Mouse (Mus musculus): ENCODE measurements around the gene Fzd5.

The Fzd5 gene

GRCm38 (mm10) chr1:64737502-64738179 is at the start of gene Fzd5:
TSS of gene Fzd5 (minus strand) at chr1:64737751.
- DNase-seq, result peak; percentile 77

- DNase-seq, result no peak
Observed at GRCm38 (mm10) chr1:64779863-64780262, 42.3 kb upstream of the Fzd5 start.

DNA sequence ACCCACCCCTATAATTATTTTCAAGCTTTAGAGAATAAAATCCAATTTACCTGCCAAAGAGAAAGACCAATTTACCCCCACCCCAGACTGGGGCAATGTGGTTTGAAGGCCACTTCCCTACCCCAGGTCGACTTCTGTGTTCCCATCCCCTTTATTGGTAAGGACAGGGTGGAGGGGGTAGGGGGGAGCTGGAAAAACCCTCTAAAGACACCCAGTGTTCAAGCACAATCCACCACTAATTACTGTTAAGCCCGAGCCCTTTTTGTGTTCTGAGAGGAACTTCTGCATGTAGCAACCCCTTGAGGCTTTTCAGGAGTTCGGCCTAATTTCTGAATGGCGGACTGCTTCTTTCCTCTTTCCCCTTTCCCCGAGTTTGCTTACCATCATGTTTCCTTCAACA is 41.9 kb upstream of the Fzd5 start:
- DNase-seq, result no peak

- DNase-seq, result no peak
Observed at GRCm38 (mm10) chr1:64773305-64773704, 35.8 kb upstream of the Fzd5 start.

DNA sequence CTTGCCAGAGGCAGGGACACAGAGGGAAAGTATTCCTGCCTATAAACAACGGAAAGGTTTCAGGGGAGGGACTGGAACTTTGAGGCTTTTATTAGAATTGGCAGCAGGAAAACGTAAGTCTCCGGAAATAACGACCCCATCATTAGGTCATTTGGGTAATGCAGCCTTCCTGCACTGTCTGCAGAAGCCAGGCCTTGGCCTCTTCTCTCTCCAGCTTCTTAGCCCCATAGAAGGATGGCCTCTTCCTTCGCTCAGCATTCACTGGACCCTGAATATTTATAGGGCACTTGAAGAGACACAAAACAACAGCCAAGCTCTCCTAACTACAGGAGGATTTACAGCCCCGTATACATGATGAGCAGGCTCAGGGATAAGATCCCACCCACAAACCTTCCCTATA is 32.6 kb upstream of the Fzd5 start:
- DNase-seq, result no peak

GRCm38 (mm10) chr1:64761646-64762045 is 24.1 kb upstream of the Fzd5 start:
- no peak for DNase-seq

DNA sequence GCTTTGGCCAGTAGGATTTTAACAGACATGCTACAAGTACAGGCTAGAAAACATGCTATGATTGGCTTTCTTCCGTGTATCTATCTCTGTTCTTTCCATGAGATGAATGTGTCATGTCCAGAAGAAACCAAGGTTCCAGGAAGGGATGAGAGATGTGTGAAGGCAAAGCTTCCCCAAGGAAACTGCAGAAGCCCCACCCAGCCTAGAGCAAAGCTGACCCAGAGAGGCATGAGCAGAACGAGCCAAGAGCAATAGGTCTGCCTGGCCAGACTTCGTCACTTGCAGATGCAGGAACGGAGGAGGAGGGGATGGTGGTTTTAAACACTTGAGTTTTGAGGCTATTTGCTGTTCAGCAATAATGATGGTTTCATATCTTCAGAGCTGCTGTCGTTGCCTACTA is 20.2 kb upstream of the Fzd5 start:
- no peak for DNase-seq

DNA sequence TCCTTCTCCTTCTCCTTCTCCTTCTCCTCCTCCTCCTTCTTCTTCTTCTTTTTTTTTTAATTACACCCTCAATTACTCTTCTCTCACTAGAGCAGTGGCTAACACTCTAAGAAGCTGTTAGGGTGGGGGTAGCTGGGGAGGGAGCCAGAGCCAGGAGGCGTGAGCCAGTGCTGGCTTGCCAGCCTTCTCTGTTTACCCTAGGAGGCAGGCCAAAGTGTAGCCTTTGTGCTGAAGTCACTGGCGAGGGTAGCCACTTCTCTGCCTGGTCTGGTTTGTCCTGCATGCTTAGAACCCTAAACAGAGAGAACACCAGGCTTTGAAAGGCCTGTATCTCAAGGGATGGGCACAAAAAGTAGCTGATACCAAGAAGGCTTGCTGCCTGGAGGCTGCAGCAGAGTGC is 19.7 kb upstream of the Fzd5 start:
- DNase-seq, result no peak

- no peak for DNase-seq
Observed at GRCm38 (mm10) chr1:64756640-64757030, 19.1 kb upstream of the Fzd5 start.

DNA sequence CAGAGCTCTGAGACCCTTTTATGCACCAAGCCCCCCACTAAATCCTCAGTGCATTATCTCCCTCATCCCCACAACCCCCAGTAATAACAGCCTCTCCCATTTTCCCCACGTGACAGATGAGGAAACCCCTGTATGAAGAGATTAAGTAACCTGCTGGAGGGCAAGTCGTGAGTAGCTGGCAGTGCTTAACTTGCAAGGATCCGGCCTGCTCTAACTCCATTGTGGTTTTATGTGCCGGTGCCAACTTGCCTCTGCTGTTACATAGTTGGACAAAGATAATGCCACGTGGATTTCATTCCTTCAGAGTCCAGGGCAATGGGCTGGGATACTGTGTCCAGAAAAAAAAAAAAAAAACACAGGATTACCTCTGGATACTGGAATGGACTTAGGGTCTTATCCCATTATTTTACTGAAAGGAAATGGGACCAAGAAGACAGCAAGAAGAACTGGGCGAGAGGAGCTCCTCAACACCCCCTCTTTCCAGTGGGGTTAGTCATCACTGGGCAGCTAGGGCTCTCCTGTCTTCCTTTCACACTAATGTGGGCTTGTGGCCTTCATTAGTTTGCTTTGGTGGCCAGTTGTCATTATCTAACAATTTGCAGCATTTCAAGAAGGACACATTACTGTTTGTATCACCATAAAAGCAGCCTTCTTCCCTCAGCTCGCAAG is 18.6 kb upstream of the Fzd5 start:
- no peak for DNase-seq

DNA sequence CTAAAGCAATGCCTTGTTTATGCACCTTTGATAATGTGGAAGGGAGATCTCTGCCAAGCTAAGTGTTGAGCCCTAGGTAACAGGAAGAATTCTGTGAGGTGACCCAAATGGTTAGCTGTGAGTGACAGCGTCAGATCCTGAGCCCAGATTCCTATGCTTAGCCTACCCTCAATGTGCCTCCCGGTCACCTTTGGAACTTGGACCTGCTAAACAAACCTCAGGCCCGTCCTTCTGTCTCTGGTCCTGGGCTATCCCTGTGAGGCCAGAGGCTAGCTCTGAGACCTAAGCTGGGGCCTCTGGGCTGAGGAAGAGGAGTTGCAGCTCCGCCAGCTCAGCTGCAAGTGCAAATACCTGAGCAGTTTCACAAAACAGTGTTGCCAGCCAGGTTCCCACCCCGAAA is 17.1 kb upstream of the Fzd5 start:
- no peak for DNase-seq

- DNase-seq, result no peak
Observed at GRCm38 (mm10) chr1:64753668-64754067, 16.1 kb upstream of the Fzd5 start.

DNA sequence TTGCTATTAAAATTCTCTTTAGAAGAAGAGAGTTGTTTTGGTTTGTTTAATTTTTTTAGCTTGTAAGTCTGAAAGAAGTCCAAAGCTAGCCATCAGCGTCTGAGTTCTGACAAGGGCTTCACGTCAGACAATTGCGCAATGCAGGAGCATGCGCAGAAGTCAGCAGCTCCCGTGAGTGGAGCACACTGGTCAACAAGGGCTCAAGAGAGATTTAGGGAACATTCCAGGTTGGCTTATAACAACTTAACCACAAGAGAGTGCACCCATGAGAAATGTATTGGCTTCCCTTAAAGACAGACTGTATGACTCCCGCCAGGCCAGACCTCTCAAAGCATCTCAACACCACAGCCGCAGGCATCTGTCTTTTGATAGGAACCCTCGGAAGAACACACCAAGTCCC is 15.6 kb upstream of the Fzd5 start:
- DNase-seq, result no peak

- DNase-seq, result no peak
Observed at GRCm38 (mm10) chr1:64744616-64745015, 7.1 kb upstream of the Fzd5 start.

DNA sequence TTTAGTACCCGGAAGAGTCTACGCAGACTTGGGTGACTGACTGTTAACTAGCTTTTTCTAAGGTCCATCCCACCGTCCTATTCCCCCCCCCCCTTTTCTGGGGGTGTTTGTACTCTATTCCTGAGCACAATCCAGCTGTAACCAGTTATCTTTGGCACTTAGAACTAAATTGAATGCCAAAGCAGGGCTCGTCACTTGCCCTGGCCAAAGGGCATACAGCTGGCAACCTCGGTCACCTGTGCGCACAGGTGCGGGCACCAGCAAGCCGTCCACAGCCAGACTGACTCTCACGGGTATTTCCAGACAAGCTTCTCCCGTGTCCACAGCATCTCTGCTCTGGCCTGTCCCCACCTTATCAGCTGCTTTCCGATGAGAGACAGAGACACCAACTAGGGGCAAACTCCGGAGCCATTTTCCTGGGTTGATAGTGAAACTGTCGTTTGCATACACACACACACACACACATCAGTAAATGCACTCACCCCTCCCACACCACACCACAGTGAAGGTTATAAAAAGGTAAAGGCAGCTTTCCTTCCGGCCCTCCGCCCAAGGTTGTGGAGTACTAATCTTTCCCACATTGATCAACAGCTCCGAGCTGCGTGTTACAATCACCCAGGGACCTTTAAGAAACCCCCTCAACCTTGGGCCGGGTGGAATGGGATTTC is 5.3 kb upstream of the Fzd5 start:
- DNase-seq, result no peak

GRCm38 (mm10) chr1:64738661-64739082 is 1.1 kb upstream of the Fzd5 start:
- DNase-seq, result peak; percentile 15

DNA sequence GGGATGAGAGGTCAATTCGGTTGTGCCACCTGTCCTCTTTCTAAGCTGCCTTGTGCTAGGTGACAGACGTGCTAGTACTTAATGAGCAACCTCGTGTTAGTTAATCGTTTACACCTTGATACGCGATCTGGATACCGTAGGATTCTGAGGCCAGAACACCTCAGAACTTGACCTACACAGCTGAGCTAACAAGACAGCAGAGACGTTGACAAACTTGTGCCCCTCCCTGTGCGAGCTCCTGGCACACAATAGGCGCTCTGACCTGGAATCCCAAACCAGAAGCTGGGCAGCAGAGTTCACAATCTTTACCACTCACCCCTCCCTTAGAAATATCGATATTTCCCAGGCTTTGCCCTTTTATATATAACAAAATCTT is 617 bp upstream of the Fzd5 start:
- DNase-seq, result no peak

GRCm38 (mm10) chr1:64736681-64737501 is 660 bp downstream of the Fzd5 start:
- peak; percentile 30 for DNase-seq

GRCm38 (mm10) chr1:64735781-64736680 is 1.5 kb downstream of the Fzd5 start:
- DNase-seq, result peak; percentile 31

DNA sequence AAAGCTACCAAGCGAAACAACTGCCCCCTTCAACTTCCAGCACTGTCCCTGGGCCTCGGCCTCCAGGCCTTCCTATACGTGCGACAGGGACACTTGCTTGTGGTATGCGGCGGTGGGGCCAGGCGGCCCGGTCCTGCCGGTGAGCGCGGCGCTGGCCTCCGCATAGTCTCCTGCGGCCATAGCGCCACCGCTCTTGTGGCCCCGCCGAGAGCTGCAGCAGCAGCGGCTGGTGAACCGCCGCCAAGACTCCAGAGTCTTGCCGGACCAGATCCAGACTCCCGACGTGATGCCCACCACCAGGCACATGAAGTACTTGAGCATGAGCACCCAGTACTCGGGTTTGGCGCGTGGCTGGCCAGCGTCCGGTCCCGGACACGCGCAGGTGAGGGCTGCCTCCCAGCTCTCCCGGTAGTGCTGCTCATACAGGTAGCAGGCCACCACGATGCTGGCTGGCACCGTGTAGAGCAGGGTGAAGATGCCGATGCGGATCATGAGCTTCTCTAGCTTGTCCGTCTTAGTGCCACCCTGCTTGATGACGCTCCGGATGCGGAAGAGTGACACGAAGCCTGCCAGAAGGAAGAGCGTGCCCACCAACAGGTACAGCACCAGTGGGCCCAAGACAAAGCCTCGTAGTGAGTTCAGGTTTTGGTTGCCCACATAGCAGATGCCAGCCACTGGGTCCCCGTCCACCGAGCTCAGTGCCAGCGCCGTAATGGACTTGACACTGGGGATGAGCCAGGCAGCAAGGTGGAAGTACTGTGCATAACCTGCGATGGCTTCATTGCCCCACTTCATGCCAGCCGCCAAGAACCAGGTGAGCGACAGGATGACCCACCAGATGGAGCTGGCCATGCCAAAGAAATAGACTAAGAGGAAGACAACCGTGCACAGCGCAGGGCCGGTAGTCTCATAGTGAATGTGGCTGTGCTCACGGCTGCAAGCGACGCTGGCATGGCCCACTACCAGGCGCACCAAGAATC is 2.5 kb downstream of the Fzd5 start:
- peak; percentile 26 for DNase-seq
